Mouse (Mus musculus) heart, postnatal 0 days (tissue): ENCODE measurements around the gene Zdhhc17. TPM values are rescaled to one million over a fixed set of nuclear protein-coding genes. Genes with fewer than 3 reads are reported as not detected.

Experiments used
- ATAC-seq: fragments of 200-750 bp; cut with Nextera tagmentation; 2 replicates; pipeline ENCODE4 v1.8.0; 2017; ENCODE audit warnings: low read depth, moderate number of reproducible peaks, moderate library complexity; ENCODE audit not compliant: insufficient read depth
- DNase-seq: peaks from one replicate; pipeline ENCODE4 v3.0.0-alpha.2; 2016; ENCODE audit warnings: low spot score
- H3K27ac ChIP-seq: fragments of 300-500 bp; sonication (generic); 2 replicates; pipeline ENCODE4 v1.5.1; 2014; ENCODE audit warnings: low read depth, mild to moderate bottlenecking
- H3K27me3 ChIP-seq: fragments of 300-500 bp; sonication (generic); 2 replicates; pipeline ENCODE4 v1.6.1; 2014; ENCODE audit warnings: low read length, mixed read lengths; ENCODE audit not compliant: control insufficient read depth, insufficient read depth
- H3K36me3 ChIP-seq: fragments of 300-500 bp; sonication (generic); replicated peaks from 2 replicates; pipeline ENCODE4 v1.6.1; 2014; ENCODE audit warnings: low read length, mixed read lengths; ENCODE audit not compliant: control insufficient read depth, insufficient read depth
- H3K4me1 ChIP-seq: fragments of 300-500 bp; sonication (generic); 2 replicates; pipeline ENCODE4 v1.6.1; 2014; ENCODE audit warnings: antibody characterized with exemption; ENCODE audit not compliant: control insufficient read depth, insufficient read depth
- H3K4me2 ChIP-seq: fragments of 300-500 bp; sonication (generic); 2 replicates; pipeline ENCODE4 v1.6.1; 2014; ENCODE audit warnings: low read depth, mild to moderate bottlenecking, low read length, moderate library complexity
- H3K4me3 ChIP-seq: fragments of 300-500 bp; sonication (generic); 2 replicates; pipeline ENCODE4 v1.5.1; 2014; ENCODE audit warnings: low read depth, low read length
- H3K9ac ChIP-seq: fragments of 300-500 bp; sonication (generic); replicated peaks from 2 replicates; pipeline ENCODE4 v1.6.1; 2014; ENCODE audit warnings: low read depth, low read length, mixed read lengths
- H3K9me3 ChIP-seq: fragments of 300-500 bp; sonication (generic); replicated peaks from 2 replicates; pipeline ENCODE4 v1.6.1; 2016; ENCODE audit warnings: low read length; ENCODE audit not compliant: control insufficient read depth
- CTCF ChIP-seq: IDR thresholded peaks from 2 replicates; pipeline ENCODE4 v1.5.1; 2016; ENCODE audit warnings: antibody characterized with exemption, control low read depth, low read depth
- EP300 ChIP-seq: IDR thresholded peaks from 2 replicates; pipeline ENCODE4 v1.6.1; 2016; ENCODE audit warnings: antibody characterized with exemption, low read depth
- WGBS: fragments of 180-500 bp; shearing (Covaris S2); extraction: QIAGEN DNeasy Blood & Tissue Kit; methylation state at CpG from one replicate; pipeline ENCODE4 v1.1.7; 2014; 5-methylcytosine and 5-hydroxymethylcytosine counted together
- polyA plus RNA-seq: library from polyadenylated mRNA; unstranded; fragments of >200 nt; fragmentation: Nextera tagmentation; extraction: Ambion mirVana; gene quantifications from 2 replicates; pipeline ENCODE4 v1.2.1, GENCODE M21; 2015
- total RNA-seq: library from RNA; depleted of rRNA; stranded (reverse); fragments of >200 nt; gene quantifications from 2 replicates; pipeline ENCODE4 v1.2.3, GENCODE M21; 2014; ENCODE audit warnings: low replicate concordance

The Zdhhc17 gene
- total and polyA plus RNA-seq, 2 experiments from 2014 or later, result 14.9 to 35.5 TPM

- no peak for DNase-seq
- TF ChIP-seq EP300, result no peak
- TF ChIP-seq CTCF, result no peak
- peaks cover 13% of the 10 kb centered on the region for H3K4me1 ChIP-seq
- H3K27me3 ChIP-seq, result no peaks in the 10 kb centered on the region
- 93% methylated on average over 6 of the region's 6 CpGs for WGBS
- ATAC-seq, result no peak
- no peak overlapping the region for H3K27ac ChIP-seq
- no peaks in the 10 kb centered on the region for H3K36me3 ChIP-seq
- no peak overlapping the region for H3K4me2 ChIP-seq
- H3K4me3 ChIP-seq, result no peak overlapping the region
- no peak overlapping the region for H3K9ac ChIP-seq
- H3K9me3 ChIP-seq, result no peaks in the 10 kb centered on the region
Measured at GRCm38 (mm10) chr10:111004220-111004619, 5.7 kb downstream of the Zdhhc17 start.

GRCm38 (mm10) chr10:110999201-110999600, 10.7 kb downstream of the Zdhhc17 start:
- no peak for DNase-seq
- TF ChIP-seq CTCF (no peak), EP300 (no peak)
- peak overlapping the region; percentile 50 for H3K27ac ChIP-seq

GRCm38 (mm10) chr10:110997180-110997579, 12.8 kb downstream of the Zdhhc17 start:
- Histone ChIP-seq H3K9ac (no peak overlapping the region; the same call in 1 of the 2 replicates), H3K27me3 (no peaks in the 10 kb centered on the region), H3K36me3 (no peaks in the 10 kb centered on the region), H3K4me2 (no peak overlapping the region), H3K27ac (0 out of 2 replicates have a peak overlapping the region, but pooled peaks have one; percentile 22), H3K4me1 (peaks cover 8% of the 10 kb centered on the region; the same call in 1 of the 2 replicates), H3K4me3 (no peak overlapping the region), H3K9me3 (no peaks in the 10 kb centered on the region)
- no peak for DNase-seq
- WGBS, result 60% methylated on average over 6 of the region's 6 CpGs
- peak; percentile 55; the same call in 1 of the 2 replicates for ATAC-seq
- TF ChIP-seq EP300 (no peak), CTCF (no peak)

More at GRCm38 (mm10) chr10:110999201-110999600, 10.7 kb downstream of the Zdhhc17 start:
- no peaks in the 10 kb centered on the region for H3K27me3 ChIP-seq
- H3K36me3 ChIP-seq, result no peaks in the 10 kb centered on the region
- H3K9ac ChIP-seq, result no peak overlapping the region
- ATAC-seq, result 0 out of 2 replicates have a peak, but pooled peaks have one; percentile 39
- H3K9me3 ChIP-seq, result no peaks in the 10 kb centered on the region
- WGBS, result 36% methylated on average over 5 of the region's 5 CpGs
- no peak overlapping the region for H3K4me3 ChIP-seq
- H3K4me2 ChIP-seq, result no peak overlapping the region
- H3K4me1 ChIP-seq, result peaks cover 5% of the 10 kb centered on the region; the same call in 1 of the 2 replicates

GRCm38 (mm10) chr10:110994761-110995160, 15.2 kb downstream of the Zdhhc17 start:
- TF ChIP-seq CTCF (no peak), EP300 (no peak)
- 55% methylated on average over 5 of the region's 5 CpGs for WGBS
- no peak for DNase-seq
- Histone ChIP-seq H3K4me1 (peaks cover 8% of the 10 kb centered on the region), H3K4me2 (no peak overlapping the region), H3K27ac (no peak overlapping the region), H3K27me3 (no peaks in the 10 kb centered on the region), H3K4me3 (no peak overlapping the region), H3K36me3 (no peaks in the 10 kb centered on the region), H3K9me3 (no peaks in the 10 kb centered on the region), H3K9ac (no peak overlapping the region)
- ATAC-seq, result no peak

GRCm38 (mm10) chr10:110993249-110993648, 16.7 kb downstream of the Zdhhc17 start:
- 64% methylated on average over 5 of the region's 5 CpGs for WGBS
- ATAC-seq (no peak), DNase-seq (no peak)
- H3K36me3 ChIP-seq, result no peaks in the 10 kb centered on the region
- no peak overlapping the region for H3K4me3 ChIP-seq
- TF ChIP-seq EP300 (no peak), CTCF (no peak)
- H3K9ac ChIP-seq, result no peak overlapping the region
- no peaks in the 10 kb centered on the region for H3K9me3 ChIP-seq
- no peak overlapping the region for H3K27ac ChIP-seq
- H3K4me2 ChIP-seq, result no peak overlapping the region
- peaks cover 3% of the 10 kb centered on the region for H3K4me1 ChIP-seq
- no peaks in the 10 kb centered on the region for H3K27me3 ChIP-seq

GRCm38 (mm10) chr10:110992047-110992431, 17.9 kb downstream of the Zdhhc17 start:
- Histone ChIP-seq H3K27me3 (no peaks in the 10 kb centered on the region), H3K4me3 (no peak overlapping the region), H3K9ac (no peak overlapping the region), H3K4me1 (peaks cover 3% of the 10 kb centered on the region), H3K4me2 (no peak overlapping the region), H3K27ac (peak overlapping the region; percentile 4; the same call in 1 of the 2 replicates), H3K36me3 (no peaks in the 10 kb centered on the region), H3K9me3 (no peaks in the 10 kb centered on the region)
- ATAC-seq (peak; percentile 77), DNase-seq (no peak)
- no peak for TF ChIP-seq EP300
- TF ChIP-seq CTCF, result no peak
- 21% methylated on average over 9 of the region's 9 CpGs for WGBS
